Mouse (Mus musculus) 416B (cell line): ENCODE results near the gene Txndc11.

Experiments used
- DNase-seq: peaks from one replicate; pipeline ENCODE4 v3.0.0; 2011; ENCODE audit warnings: low read depth

Gene Txndc11

GRCm38 (mm10) chr16:11064742-11065141 lies 69.7 kb downstream of the Txndc11 start:
- DNase-seq: no peak

- DNase-seq: no peak
Measured at GRCm38 (mm10) chr16:11064341-11064740, 70.1 kb downstream of the Txndc11 start.

DNA sequence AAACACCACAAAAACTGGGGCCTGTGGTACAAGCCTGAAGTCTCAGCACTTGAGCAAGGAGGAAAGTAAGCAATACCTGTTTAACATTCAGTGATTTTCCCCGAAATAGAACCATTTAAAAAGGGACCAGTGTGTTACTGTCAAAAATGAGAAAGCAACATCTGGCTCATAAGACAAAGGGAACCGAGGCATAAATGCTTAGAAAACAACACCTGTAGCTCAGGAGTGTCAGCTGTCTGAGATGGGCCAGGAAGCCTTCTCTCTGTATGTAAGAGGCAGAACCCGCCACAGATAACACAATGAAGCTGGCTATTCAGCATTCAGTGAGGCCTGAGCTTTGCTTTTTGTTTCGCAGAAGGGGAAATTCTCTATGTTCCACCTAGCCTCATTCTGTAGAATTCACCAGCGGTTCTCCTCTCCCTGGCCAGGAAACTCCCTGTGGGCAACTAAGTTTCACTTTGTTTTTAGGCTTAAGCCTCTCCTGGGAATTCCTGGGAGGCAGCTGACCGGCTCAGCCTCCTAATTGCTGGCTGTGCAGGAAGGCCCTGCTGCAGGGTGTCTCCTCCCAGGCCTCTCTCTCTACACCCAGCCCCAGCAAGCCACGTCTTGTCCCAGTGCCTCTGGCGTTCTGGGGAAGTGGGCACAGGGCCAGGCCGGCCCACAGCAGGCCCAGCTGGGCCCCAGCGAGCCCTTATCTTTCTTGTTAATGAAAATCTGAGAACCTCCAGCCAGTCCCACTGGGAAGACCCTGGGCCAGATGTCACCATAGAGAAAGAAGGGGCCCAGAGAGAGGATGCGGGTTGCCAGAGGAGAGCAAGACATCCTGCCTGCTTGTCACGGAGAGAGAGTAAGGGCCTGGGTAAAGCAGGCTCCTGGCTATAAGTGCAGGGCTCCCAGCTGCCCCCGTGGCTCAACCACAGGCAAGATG lies 71.4 kb downstream of the Txndc11 start:
- DNase-seq: peak; percentile 66

- DNase-seq: no peak
Measured at GRCm38 (mm10) chr16:11060645-11061044, 73.8 kb downstream of the Txndc11 start, which contains the start of gene Snn. Gene Snn (plus strand): TSS chr16:11060945.

- DNase-seq: no peak
Measured at GRCm38 (mm10) chr16:11055916-11056315, 78.5 kb downstream of the Txndc11 start.

DNA sequence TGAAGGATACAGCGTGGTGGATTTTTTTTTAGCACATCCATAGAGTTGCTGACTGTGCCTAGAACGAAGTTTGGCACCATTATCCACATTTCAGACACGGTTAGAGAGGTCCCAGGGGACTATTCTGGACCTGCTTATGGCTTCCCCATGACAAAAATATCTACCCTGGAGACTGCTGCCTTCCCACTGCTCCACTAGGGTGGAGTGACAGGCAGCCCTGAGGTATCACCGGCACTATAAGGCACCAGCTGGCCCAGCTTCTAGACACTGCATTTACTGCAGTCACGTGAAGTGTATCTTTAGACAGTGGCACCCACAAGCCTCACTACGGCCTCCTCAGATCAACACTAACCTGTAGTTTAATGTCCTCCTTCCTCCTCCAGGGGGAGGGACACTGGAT lies 79.6 kb downstream of the Txndc11 start:
- DNase-seq: no peak

- DNase-seq: peak; percentile 48
Measured at GRCm38 (mm10) chr16:11054409-11054808, 80.0 kb downstream of the Txndc11 start.

GRCm38 (mm10) chr16:11051134-11051533 lies 83.3 kb downstream of the Txndc11 start:
- DNase-seq: no peak

DNA sequence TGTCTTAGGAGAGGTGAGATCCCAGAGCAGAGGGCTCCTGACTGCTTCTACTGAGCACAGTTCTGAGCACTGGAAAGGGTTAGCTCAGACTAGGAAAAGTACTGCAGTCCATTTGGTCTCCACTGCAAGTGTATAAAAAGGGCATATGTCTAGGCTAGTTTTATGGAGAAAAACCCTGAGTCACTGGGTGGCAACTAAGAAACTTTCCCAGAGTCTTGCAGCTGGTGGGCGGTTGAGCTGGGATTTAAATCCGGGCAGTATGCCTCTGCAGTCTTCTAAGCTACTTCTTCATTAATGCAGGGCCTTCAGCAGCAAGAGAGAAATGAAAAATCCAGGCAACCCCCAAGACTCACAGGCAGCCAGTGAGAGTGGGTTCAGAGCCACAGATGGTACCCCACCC lies 84.2 kb downstream of the Txndc11 start:
- DNase-seq: no peak

GRCm38 (mm10) chr16:11047130-11047529 lies 87.3 kb downstream of the Txndc11 start:
- no peak for DNase-seq

DNA sequence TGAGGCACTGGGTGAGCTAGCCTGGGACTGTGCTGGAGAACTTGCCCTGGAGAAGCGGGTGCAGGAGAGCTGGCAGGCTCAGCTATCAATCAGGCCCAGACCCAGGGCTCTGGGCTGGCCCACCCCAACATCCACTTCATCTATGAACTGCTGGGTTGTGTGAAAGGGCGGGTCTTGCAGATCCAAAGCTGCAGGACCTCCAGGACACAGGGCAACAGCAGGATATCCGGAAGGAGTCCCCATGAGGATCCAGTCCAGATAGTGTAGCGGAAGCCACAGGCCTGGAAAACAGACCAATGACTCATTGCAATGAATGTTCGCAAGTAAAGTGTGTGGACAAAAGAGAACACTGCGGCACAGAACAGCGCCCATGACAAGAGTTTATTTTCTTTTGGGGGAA lies 88.0 kb downstream of the Txndc11 start:
- DNase-seq: no peak

GRCm38 (mm10) chr16:11043239-11043638 lies 91.2 kb downstream of the Txndc11 start:
- no peak for DNase-seq

GRCm38 (mm10) chr16:11040603-11041002 lies 93.8 kb downstream of the Txndc11 start:
- DNase-seq: no peak

DNA sequence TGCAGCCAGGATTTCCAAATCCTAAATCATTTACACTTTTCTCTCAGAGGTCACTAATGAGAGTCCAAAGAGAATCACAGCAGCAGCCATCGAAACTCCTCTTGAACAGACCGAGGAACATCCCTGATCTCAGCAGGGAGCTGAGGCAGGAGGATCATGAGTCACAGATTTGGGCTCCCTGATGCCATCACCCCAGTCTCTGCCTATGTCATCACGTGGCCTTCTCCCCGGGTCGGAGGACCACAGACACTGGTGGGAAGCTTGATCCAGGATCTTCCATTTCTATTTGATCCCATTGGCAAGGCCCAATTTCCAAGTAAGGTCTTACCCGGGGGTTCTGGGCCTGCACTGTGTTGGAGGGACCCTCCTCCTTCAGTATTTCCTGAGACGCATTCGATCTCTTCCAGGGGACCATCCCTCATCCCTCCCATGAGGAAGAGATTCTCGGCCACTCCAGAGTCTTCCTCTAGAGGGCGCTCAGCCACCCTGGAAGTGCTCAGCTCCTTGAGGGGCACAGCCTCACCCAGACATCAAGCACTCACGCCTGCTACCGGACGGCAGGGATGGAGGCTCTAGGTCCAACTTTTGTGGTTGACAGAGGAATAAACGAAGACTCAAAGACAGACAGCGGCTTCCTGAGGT lies 98.5 kb downstream of the Txndc11 start:
- peak; percentile 77 for DNase-seq

- no peak for DNase-seq
Measured at GRCm38 (mm10) chr16:11035273-11035672, 99.2 kb downstream of the Txndc11 start.

- DNase-seq: peak; percentile 85
Measured at GRCm38 (mm10) chr16:11034193-11034803, 100.2 kb downstream of the Txndc11 start.

DNA sequence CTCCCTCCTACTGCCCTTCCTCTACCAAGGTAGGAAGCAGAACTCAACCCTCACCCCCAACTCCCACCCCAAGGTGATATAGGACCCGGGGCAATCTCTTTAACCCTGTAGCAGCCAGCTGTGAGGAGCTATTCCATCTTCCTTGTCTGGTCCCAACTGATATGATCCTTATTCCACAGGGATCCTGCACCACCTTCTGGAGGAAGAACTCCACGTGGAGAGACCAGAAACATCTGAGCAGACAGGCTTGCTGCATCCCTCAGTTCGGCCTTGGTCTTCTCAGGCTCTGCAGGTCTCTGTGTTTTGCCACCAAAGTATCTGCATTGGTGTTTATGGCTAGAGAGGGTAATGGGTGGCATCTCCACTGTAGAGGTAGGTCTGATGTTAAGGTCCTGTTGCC lies 103.1 kb downstream of the Txndc11 start:
- DNase-seq: no peak

DNA sequence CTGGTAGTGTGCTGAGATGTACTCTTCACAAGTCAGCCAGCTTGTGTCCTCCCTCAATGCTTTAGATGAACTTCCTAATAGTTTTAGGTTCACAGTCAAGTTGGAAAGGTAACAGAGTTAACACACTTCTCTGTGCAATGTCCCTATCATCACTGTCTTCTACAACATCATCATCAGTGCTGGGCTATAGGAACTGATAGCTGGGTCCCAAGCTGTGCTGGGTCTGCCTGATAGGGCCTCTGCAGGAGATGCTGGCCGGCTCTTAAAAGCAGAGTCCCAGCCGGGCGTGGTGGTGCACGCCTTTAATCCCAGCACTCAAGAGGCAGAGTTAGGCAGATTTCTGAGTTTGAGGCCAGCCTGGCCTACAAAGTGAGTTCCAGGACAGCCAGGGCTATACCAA lies 103.6 kb downstream of the Txndc11 start:
- no peak for DNase-seq

GRCm38 (mm10) chr16:11028206-11028605 lies 106.2 kb downstream of the Txndc11 start:
- DNase-seq: no peak
